Comparison of ENCODE assay signal across 17 mouse cellular contexts in the genomic region with DNA sequence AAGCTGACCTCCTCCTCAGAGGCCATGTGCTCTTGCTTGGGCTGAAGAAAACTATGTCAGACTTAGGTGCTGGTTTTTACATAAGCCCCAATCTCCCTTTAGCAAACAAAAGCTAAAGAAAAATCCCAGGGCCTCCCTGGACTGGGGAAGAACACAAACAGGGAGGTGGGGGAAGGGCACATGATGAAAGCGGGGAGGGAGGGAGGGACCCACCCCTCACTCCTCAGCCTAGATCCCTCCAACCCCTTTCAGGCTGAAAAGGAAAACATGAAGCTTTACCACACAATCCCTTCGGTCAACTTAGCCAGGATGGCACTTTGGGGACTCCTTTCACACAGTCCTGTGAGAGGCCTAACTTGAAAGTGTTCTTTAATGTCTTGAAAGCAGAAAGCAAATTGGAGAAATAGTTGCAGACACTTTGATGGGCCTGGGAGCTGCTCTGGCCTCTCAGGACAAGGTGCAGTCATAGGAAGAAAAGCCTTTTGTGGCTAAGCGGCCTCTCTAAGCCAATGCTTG.
DNase-seq lines count a peak whose midpoint lies in the region; ATAC-seq lines count a peak whose summit lies in the region.
"Had no signal": no experiment of that assay in that cellular context is flagged by ENCODE, and none has a peak within 500 bp of the region (broad histone marks: within the 10 kb centered on the region; RNA-seq: fewer than 3 reads in every experiment).

No protein-coding gene starts in this region.

- DNase-seq in heart, adult 11 months: peak; percentile 58
- no peak for DNase-seq in heart, adult 8-10 months (ENCODE audit: low spot score)
- peak; percentile 7 for DNase-seq in retina, embryonic 14.5 days (ENCODE audit: low spot score)
- no peak for DNase-seq in retina, postnatal 1 day
- peak; percentile 48 for DNase-seq in embryo, embryonic 9.5 days (ENCODE audit: extremely low spot score)
- no peak for DNase-seq in thymus, postnatal 4 days
- DNase-seq: cerebellum, adult 2 months; cerebellum, postnatal 36 days; gastrocnemius, adult 2 months; heart, postnatal 10 days; kidney, postnatal 25 days; liver, postnatal 0 days; lung, postnatal 10 days; right cerebral cortex, postnatal 14 days had no signal

- no peak for ATAC-seq in frontal cortex, adult (ENCODE audit: low TSS enrichment)
- ATAC-seq: intestine, postnatal 0 days; liver, postnatal 0 days; Patski had no signal

Comparison
In these comparisons a context has a peak if more than half of its experiments do, and no peak if none do; other contexts are left out.
1. DNase-seq: peak in heart, adult 11 months (single experiment), retina, embryonic 14.5 days (single experiment) and embryo, embryonic 9.5 days (single experiment); none in heart, adult 8-10 months (single experiment), retina, postnatal 1 day (single experiment) and thymus, postnatal 4 days (single experiment).